Mouse (Mus musculus): ENCODE results near the gene C5ar1. TPM values are rescaled to one million over a fixed set of nuclear protein-coding genes. Genes with fewer than 3 reads are reported as not detected.

C5ar1 gene
- polyA plus RNA-seq, 1 experiment from 2014 or later = 0.83 TPM

DNA sequence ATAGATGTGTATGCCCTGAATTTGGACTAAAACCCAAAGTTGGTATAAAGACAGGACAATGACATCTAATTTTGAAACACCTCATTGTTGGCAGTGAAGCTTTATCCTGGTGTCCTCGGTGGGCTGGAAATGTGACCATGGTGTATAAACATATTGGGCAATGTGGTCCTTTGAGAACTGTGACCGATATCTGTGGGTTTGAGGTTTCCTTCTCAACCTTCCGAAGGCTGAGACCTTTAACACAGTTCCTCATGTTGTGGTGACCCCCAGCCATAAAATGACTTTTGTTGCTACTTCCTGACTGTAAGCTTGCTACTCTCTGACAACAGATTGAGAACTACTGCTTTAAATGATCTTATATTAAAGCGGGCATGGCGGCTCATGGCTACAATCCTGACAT, 8.7 kb downstream of the C5ar1 start:
- 89% methylated on average over 5 of the region's 5 CpGs for WGBS
- Histone ChIP-seq H3K4me2 (ENCODE audit: low read depth, low read length) (no peak overlapping the region), H3K27ac (ENCODE audit: low read depth, low read length) (no peak overlapping the region), H3K9me3 (ENCODE audit: control insufficient read depth, low read length) (no peaks in the 10 kb centered on the region), H3K36me3 (ENCODE audit: control insufficient read depth, insufficient read depth, low read length) (no peaks in the 10 kb centered on the region), H3K4me3 (ENCODE audit: low read depth, low read length) (no peak overlapping the region), H3K27me3 (ENCODE audit: control insufficient read depth, insufficient read depth, low read length) (no peaks in the 10 kb centered on the region), H3K4me1 (ENCODE audit: control insufficient read depth, insufficient read depth, low read length) (no peaks in the 10 kb centered on the region), H3K9ac (replicated peaks; ENCODE audit: low read depth, low read length) (no peak overlapping the region)
- no peak for ATAC-seq (ENCODE audit: low read depth)

DNA sequence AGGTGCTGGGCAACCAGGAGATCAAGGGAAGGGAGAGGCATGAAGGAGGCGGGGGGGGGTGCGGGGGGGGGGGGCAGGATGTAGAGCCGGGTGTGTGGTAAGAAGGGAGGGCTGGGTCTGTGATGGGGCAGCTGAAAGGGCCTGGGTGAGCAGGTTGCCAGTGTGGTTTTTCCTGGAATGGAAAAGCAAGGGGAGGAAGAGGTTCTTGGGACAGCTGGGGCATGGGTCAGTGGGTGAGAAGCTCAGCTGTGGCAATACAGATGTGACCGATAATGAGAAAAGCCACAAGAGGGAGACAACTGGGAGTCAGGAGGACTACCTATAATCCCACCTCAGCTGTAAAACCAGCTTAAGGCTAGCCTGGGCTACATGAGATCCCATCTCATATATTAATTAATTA, 13.4 kb downstream of the C5ar1 start:
- Histone ChIP-seq H3K4me3 (ENCODE audit: low read depth, low read length) (no peak overlapping the region), H3K9ac (replicated peaks; ENCODE audit: low read depth, low read length) (no peak overlapping the region), H3K27me3 (ENCODE audit: control insufficient read depth, insufficient read depth, low read length) (no peaks in the 10 kb centered on the region), H3K4me1 (ENCODE audit: control insufficient read depth, insufficient read depth, low read length) (no peaks in the 10 kb centered on the region), H3K36me3 (ENCODE audit: control insufficient read depth, insufficient read depth, low read length) (no peaks in the 10 kb centered on the region), H3K9me3 (ENCODE audit: control insufficient read depth, low read length) (no peaks in the 10 kb centered on the region), H3K27ac (ENCODE audit: low read depth, low read length) (no peak overlapping the region), H3K4me2 (ENCODE audit: low read depth, low read length) (no peak overlapping the region)
- no peak for ATAC-seq (ENCODE audit: low read depth)
- WGBS = 67% methylated on average over 1 of the region's 4 CpGs

DNA sequence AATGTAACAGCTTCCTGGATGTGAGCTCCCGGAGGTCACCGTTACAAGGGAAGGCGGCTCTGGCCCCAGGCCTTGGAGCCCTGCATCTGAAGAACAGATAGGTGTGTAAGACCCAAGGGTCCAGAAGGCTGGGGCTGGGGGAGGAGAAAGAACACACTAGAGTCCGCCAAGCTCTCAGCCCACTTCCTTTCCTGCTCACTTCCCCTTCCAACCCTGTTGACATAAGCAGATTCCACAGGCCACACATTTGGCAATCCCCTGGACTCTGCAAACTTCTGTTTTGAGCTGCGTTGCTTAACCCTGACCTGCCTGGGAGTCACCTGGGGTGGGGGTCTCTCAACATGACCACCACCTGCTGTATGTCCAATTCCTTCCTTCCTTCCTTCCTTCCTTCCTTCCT, 15.3 kb downstream of the C5ar1 start, which contains the start of gene C5ar2:
C5ar2 (minus strand) TSS at position 88 of the 400 bp plus-strand sequence.
- no peak for ATAC-seq (ENCODE audit: low read depth)
- WGBS = 82% methylated on average over 5 of the region's 5 CpGs

DNA sequence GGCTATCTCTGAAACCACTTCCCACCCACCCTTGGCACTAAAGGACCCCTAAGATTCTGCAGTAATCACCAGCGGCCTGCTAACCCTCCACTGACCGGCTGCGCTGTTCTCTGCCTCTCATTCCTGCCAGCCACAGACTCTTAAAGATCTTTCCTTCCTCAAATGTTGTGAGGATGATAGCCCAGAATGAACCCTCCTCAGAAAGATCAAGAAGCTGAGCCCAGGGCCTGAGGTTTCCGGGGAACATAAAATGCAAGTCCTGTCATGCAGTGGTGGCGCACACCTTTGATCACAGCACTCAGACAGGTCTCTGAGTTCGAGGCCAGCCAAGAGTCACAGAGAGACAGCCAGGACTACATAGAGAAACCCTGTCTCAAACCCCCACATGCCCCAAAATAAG, 17.1 kb downstream of the C5ar1 start:
- Histone ChIP-seq H3K4me3 (ENCODE audit: low read depth, low read length) (no peak overlapping the region), H3K9ac (replicated peaks; ENCODE audit: low read depth, low read length) (no peak overlapping the region), H3K4me2 (ENCODE audit: low read depth, low read length) (no peak overlapping the region), H3K27ac (ENCODE audit: low read depth, low read length) (no peak overlapping the region), H3K36me3 (ENCODE audit: control insufficient read depth, insufficient read depth, low read length) (no peaks in the 10 kb centered on the region), H3K27me3 (ENCODE audit: control insufficient read depth, insufficient read depth, low read length) (no peaks in the 10 kb centered on the region), H3K4me1 (ENCODE audit: control insufficient read depth, insufficient read depth, low read length) (no peaks in the 10 kb centered on the region), H3K9me3 (ENCODE audit: control insufficient read depth, low read length) (no peaks in the 10 kb centered on the region)
- WGBS = 88% methylated on average over 6 of the region's 6 CpGs
- no peak for ATAC-seq (ENCODE audit: low read depth)

More for the DNA sequence above, 15.3 kb downstream of the C5ar1 start, which contains the start of gene C5ar2:
- Histone ChIP-seq H3K9me3 (ENCODE audit: control insufficient read depth, low read length) (no peaks in the 10 kb centered on the region), H3K27ac (ENCODE audit: low read depth, low read length) (no peak within 1 kb of the TSS), H3K4me1 (ENCODE audit: control insufficient read depth, insufficient read depth, low read length) (no peaks in the 10 kb centered on the region), H3K27me3 (ENCODE audit: control insufficient read depth, insufficient read depth, low read length) (no peaks in the 10 kb centered on the region), H3K9ac (replicated peaks; ENCODE audit: low read depth, low read length) (no peak within 1 kb of the TSS), H3K4me3 (ENCODE audit: low read depth, low read length) (no peak within 1 kb of the TSS), H3K36me3 (ENCODE audit: control insufficient read depth, insufficient read depth, low read length) (no peaks in the 10 kb centered on the region), H3K4me2 (ENCODE audit: low read depth, low read length) (no peak within 1 kb of the TSS)

DNA sequence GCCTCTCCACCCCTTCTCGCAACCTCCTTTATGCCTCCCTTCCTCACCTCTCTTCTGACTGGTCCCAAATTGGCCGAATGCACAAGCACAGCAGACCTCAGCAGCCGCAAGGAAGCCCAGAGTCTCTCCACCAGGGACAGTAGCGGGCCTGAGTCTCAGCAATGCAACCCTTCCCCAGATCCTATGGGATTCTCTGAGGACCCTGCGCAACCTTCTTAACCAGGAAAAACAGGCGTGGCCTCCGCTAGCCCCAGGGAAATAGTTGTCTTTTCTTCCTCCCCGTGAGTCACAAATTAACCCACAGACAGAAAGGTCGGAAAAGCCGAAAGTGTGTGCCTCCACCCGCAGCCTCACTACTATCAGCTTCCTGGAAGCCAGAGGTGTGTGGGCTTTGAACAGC, 17.6 kb downstream of the C5ar1 start:
- Histone ChIP-seq H3K4me2 (ENCODE audit: low read depth, low read length) (no peak overlapping the region), H3K9ac (replicated peaks; ENCODE audit: low read depth, low read length) (no peak overlapping the region), H3K36me3 (ENCODE audit: control insufficient read depth, insufficient read depth, low read length) (no peaks in the 10 kb centered on the region), H3K27me3 (ENCODE audit: control insufficient read depth, insufficient read depth, low read length) (no peaks in the 10 kb centered on the region), H3K27ac (ENCODE audit: low read depth, low read length) (no peak overlapping the region), H3K9me3 (ENCODE audit: control insufficient read depth, low read length) (no peaks in the 10 kb centered on the region), H3K4me3 (ENCODE audit: low read depth, low read length) (no peak overlapping the region), H3K4me1 (ENCODE audit: control insufficient read depth, insufficient read depth, low read length) (no peaks in the 10 kb centered on the region)
- no peak for ATAC-seq (ENCODE audit: low read depth)
- WGBS = 60% methylated on average over 11 of the region's 11 CpGs

DNA sequence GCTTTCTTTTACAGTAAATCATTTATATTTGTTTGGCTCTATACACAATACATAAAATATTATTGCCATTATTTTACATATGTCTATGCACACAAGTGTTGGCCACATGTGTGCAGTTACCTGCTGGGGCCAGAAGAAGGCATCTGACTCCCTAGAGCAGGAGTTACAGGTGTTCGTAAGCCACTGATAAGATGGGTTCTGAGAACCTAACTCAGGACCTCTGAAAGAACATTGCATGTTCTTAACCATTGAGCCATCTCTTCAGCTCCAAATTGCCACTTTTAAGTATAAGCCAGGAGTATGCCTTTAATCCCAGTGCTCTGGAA, 18.4 kb downstream of the C5ar1 start:
- H3K27ac ChIP-seq (ENCODE audit: low read depth, low read length) = no peak overlapping the region
- WGBS = 90% methylated on average over 1 of the region's 1 CpGs
- H3K36me3 ChIP-seq (ENCODE audit: control insufficient read depth, insufficient read depth, low read length) = no peaks in the 10 kb centered on the region
- no peaks in the 10 kb centered on the region for H3K27me3 ChIP-seq (ENCODE audit: control insufficient read depth, insufficient read depth, low read length)
- no peak overlapping the region for H3K4me2 ChIP-seq (ENCODE audit: low read depth, low read length)
- no peak for ATAC-seq (ENCODE audit: low read depth)
- no peak overlapping the region for H3K9ac ChIP-seq (replicated peaks; ENCODE audit: low read depth, low read length)
- H3K4me1 ChIP-seq (ENCODE audit: control insufficient read depth, insufficient read depth, low read length) = no peaks in the 10 kb centered on the region
- no peaks in the 10 kb centered on the region for H3K9me3 ChIP-seq (ENCODE audit: control insufficient read depth, low read length)
- no peak overlapping the region for H3K4me3 ChIP-seq (ENCODE audit: low read depth, low read length)

DNA sequence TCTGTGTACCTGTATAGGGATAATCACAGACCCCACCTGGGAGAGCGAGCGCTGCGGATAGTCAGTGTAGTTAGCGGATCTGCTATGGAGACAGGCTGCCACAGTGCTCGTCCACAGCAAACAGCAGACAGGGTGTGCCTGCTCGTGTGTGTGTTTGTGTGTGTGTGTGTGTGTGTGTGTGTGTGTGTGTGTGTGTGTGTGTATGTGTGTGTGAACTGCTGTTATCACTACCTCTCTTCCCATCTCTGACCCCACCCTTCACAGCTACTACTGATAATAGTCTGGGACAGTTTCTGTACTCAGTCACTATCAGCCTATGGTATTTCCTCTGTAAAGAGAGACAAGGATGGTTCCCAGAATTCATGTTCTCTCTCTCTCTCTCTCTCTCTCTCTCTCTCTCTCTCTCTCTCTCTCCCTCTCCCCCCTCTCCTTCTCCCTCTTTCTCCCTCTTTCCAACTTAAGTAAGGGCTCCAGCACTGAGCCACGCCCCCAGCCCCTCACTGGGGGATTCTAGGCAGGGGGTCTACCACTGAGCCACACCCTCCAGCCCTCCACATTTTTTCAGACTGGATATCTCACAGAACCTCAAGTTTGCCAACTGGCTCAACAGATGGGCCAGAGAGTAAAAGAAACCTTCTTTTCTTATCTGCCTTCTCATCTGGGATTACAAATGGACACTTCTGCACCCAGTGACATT, 18.9 kb downstream of the C5ar1 start:
- no peaks in the 10 kb centered on the region for H3K9me3 ChIP-seq (ENCODE audit: control insufficient read depth, low read length)
- 73% methylated on average over 7 of the region's 7 CpGs for WGBS
- H3K4me3 ChIP-seq (ENCODE audit: low read depth, low read length) = no peak overlapping the region
- no peak for ATAC-seq (ENCODE audit: low read depth)
- H3K27me3 ChIP-seq (ENCODE audit: control insufficient read depth, insufficient read depth, low read length) = no peaks in the 10 kb centered on the region
- no peaks in the 10 kb centered on the region for H3K4me1 ChIP-seq (ENCODE audit: control insufficient read depth, insufficient read depth, low read length)
- H3K4me2 ChIP-seq (ENCODE audit: low read depth, low read length) = no peak overlapping the region
- H3K36me3 ChIP-seq (ENCODE audit: control insufficient read depth, insufficient read depth, low read length) = no peaks in the 10 kb centered on the region
- H3K27ac ChIP-seq (ENCODE audit: low read depth, low read length) = no peak overlapping the region
- H3K9ac ChIP-seq (replicated peaks; ENCODE audit: low read depth, low read length) = no peak overlapping the region

DNA sequence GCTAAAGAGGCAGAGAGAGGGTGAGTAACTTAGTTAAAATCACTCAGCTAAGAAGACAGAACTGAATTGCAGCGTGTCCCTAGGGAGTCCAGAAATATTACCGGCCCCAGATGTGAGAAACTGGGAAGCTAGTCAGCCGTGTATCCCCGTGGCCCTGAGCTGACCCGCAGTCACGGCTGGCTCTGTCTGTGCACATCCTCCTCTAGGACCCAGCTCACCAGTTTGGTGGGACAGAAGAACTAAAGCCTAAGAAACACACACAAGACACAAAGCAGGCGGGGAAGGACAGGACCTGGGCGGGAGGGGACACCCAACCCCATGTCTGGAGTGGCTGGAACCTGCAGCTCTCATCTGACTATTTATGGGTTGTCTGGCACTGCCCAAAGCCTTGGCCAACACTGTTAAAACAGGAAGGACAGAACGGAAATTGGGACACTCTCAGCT, 19.8 kb downstream of the C5ar1 start:
- Histone ChIP-seq H3K4me3 (ENCODE audit: low read depth, low read length) (no peak overlapping the region), H3K9ac (replicated peaks; ENCODE audit: low read depth, low read length) (no peak overlapping the region), H3K4me2 (ENCODE audit: low read depth, low read length) (no peak overlapping the region), H3K27ac (ENCODE audit: low read depth, low read length) (no peak overlapping the region), H3K27me3 (ENCODE audit: control insufficient read depth, insufficient read depth, low read length) (no peaks in the 10 kb centered on the region), H3K36me3 (ENCODE audit: control insufficient read depth, insufficient read depth, low read length) (no peaks in the 10 kb centered on the region), H3K4me1 (ENCODE audit: control insufficient read depth, insufficient read depth, low read length) (no peaks in the 10 kb centered on the region), H3K9me3 (ENCODE audit: control insufficient read depth, low read length) (no peaks in the 10 kb centered on the region)
- WGBS = 59% methylated on average over 9 of the region's 9 CpGs
- no peak for ATAC-seq (ENCODE audit: low read depth)

DNA sequence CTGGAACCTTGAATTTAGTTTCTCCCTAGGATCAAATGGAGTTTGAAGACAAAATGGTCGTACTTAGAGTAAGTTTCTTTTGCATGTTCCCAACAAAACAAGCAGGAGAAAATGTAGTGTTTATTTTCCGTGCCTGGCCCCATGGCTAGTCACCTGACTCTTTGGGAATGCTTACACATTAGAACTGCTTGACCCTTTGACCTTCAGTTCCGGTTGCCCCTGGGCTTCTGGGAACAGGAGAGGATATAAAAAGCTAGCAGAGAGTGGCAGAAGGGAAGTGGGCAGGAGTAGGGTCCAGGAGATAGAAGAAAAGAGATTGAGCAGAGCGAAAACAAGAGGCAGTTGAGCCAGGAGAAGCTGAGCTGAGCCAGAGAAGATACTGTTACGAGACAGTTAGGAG, 29.5 kb downstream of the C5ar1 start:
- no peaks in the 10 kb centered on the region for H3K27me3 ChIP-seq (ENCODE audit: control insufficient read depth, insufficient read depth, low read length)
- H3K36me3 ChIP-seq (ENCODE audit: control insufficient read depth, insufficient read depth, low read length) = no peaks in the 10 kb centered on the region
- no peak overlapping the region for H3K4me2 ChIP-seq (ENCODE audit: low read depth, low read length)
- no peak overlapping the region for H3K27ac ChIP-seq (ENCODE audit: low read depth, low read length)
- ATAC-seq (ENCODE audit: low read depth) = no peak
- no peak overlapping the region for H3K9ac ChIP-seq (replicated peaks; ENCODE audit: low read depth, low read length)
- no peak overlapping the region for H3K4me3 ChIP-seq (ENCODE audit: low read depth, low read length)
- no peaks in the 10 kb centered on the region for H3K9me3 ChIP-seq (ENCODE audit: control insufficient read depth, low read length)
- 51% methylated on average over 5 of the region's 5 CpGs for WGBS
- no peaks in the 10 kb centered on the region for H3K4me1 ChIP-seq (ENCODE audit: control insufficient read depth, insufficient read depth, low read length)
